Mouse (Mus musculus): ENCODE measurements around the gene Olfr472. TPM values are rescaled to one million over a fixed set of nuclear protein-coding genes. Genes with fewer than 3 reads are reported as not detected.
"Not testable (repeated sequence)": the region's sequence is repeated elsewhere in the genome, so short reads cannot be mapped to it uniquely, and the experiment has no call there.

Olfr472 gene
- not detected in 2 replicates for polyA plus RNA-seq (2012; rRNA removed)
- polyA plus RNA-seq (2014; fragmentation: Nextera tagmentation; extraction: Ambion mirVana) = not detected in 2 replicates

DNA sequence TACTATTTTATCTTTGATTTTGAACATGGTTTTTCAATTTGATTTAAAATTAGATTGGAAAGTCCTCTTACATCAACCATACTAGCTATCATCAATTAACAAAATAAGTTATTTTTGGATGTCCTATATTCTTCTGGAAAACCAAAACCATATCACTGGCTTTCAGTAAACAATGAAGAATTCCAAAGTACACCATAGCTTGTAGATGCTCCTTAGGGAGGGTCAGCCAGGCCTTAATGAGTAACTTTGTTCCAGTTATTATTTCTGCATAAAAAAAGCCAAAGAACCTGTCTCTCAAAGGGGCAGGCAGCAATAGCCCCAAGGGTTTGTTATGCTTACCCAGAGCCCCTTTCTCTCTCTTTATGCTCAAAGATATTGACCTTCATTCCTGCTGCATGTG lies at the start of gene Olfr472:
TSS of gene Olfr472 (plus strand) at position 301 of the 400 bp plus-strand sequence.
- no peak for DNase-seq (ENCODE audit: low read depth in 3 of 3, low spot score in 3 of 3)
- no peaks in the 10 kb centered on the region for H3K27me3 ChIP-seq (ENCODE audit: control insufficient read depth, insufficient read depth, low read length)
- H3K9ac ChIP-seq (replicated peaks) = no peak within 1 kb of the TSS
- no peaks in the 10 kb centered on the region for H3K36me3 ChIP-seq (replicated peaks; ENCODE audit: control insufficient read depth, insufficient read depth, low read depth)
- no peak for TF ChIP-seq EP300 (IDR thresholded peaks at IDR 0.05; ENCODE audit: low read depth)
- H3K27ac ChIP-seq = no peak within 1 kb of the TSS
- no peak within 1 kb of the TSS for H3K4me3 ChIP-seq (ENCODE audit: insufficient read depth in 1 of 2, low read depth in 2 of 2, low read length in 2 of 2)
- H3K4me1 ChIP-seq (replicated peaks; ENCODE audit: control insufficient read depth in 2 of 2, insufficient read depth in 2 of 2, low read length in 1 of 2) = no peaks in the 10 kb centered on the region
- ATAC-seq (ENCODE audit: insufficient read depth) = no peak
- H3K4me2 ChIP-seq (ENCODE audit: low read depth) = no peak within 1 kb of the TSS
- H3K9me3 ChIP-seq (ENCODE audit: control insufficient read depth, low read length) = no peaks in the 10 kb centered on the region

GRCm38 (mm10) chr7:107930146-107930545 lies 32.4 kb downstream of the Olfr472 start, which contains the start of gene Olfr473:
Olfr473 (plus strand) TSS chr7:107930446.
- no peak within 1 kb of the TSS for H3K4me3 ChIP-seq (ENCODE audit: insufficient read depth in 1 of 2, low read depth in 2 of 2, low read length in 2 of 2)
- no peaks in the 10 kb centered on the region for H3K36me3 ChIP-seq (replicated peaks; ENCODE audit: control insufficient read depth, insufficient read depth, low read depth)
- ATAC-seq (ENCODE audit: insufficient read depth) (no peak), DNase-seq (ENCODE audit: low read depth in 3 of 3, low spot score in 3 of 3) (no peak)
- no peak within 1 kb of the TSS for H3K9ac ChIP-seq (replicated peaks)
- no peaks in the 10 kb centered on the region for H3K27me3 ChIP-seq (ENCODE audit: control insufficient read depth, insufficient read depth, low read length)
- TF ChIP-seq EP300 (IDR thresholded peaks at IDR 0.05; ENCODE audit: low read depth) (no peak), CTCF (IDR thresholded peaks at IDR 0.05; ENCODE audit: low read depth) (no peak)
- no peaks in the 10 kb centered on the region for H3K4me1 ChIP-seq (replicated peaks; ENCODE audit: control insufficient read depth in 2 of 2, insufficient read depth in 2 of 2, low read length in 1 of 2)
- H3K9me3 ChIP-seq (ENCODE audit: control insufficient read depth, low read length) = no peaks in the 10 kb centered on the region
- H3K4me2 ChIP-seq (ENCODE audit: low read depth) = no peak within 1 kb of the TSS
- WGBS (ENCODE audit: insufficient replicate concordance) = 78% methylated on average over 1 of the region's 1 CpGs
- no peak within 1 kb of the TSS for H3K27ac ChIP-seq

DNA sequence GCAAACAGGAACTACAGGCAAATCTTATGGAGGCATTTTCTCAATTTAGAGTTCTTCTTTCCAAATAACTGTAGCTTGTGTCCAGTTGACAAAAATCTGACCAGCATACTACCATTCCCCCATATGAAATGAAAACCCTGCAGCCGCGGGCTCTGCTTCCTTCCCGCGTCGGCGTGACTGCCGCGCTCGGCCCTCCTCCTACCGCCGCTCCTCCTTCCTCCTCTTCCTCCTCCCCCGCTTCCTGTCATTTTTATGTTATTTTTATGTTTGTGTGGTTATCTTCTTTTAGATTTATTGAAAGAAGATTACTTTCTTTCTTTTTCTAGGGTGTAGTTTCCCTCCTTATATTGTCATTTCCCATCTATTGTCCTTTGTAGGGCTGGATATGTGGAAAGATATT lies 54.8 kb downstream of the Olfr472 start:
- DNase-seq (ENCODE audit: low read depth in 3 of 3, low spot score in 3 of 3); H3K4me1 ChIP-seq (replicated peaks; ENCODE audit: control insufficient read depth in 2 of 2, insufficient read depth in 2 of 2, low read length in 1 of 2); H3K27ac ChIP-seq; H3K9ac ChIP-seq (replicated peaks); H3K27me3 ChIP-seq (ENCODE audit: control insufficient read depth, insufficient read depth, low read length); H3K36me3 ChIP-seq (replicated peaks; ENCODE audit: control insufficient read depth, insufficient read depth, low read depth); ATAC-seq (ENCODE audit: insufficient read depth); H3K4me3 ChIP-seq (ENCODE audit: insufficient read depth in 1 of 2, low read depth in 2 of 2, low read length in 2 of 2); H3K9me3 ChIP-seq (ENCODE audit: control insufficient read depth, low read length); H3K4me2 ChIP-seq (ENCODE audit: low read depth): not testable (repeated sequence)
- WGBS (ENCODE audit: insufficient replicate concordance) = 90% methylated on average over 12 of the region's 12 CpGs

DNA sequence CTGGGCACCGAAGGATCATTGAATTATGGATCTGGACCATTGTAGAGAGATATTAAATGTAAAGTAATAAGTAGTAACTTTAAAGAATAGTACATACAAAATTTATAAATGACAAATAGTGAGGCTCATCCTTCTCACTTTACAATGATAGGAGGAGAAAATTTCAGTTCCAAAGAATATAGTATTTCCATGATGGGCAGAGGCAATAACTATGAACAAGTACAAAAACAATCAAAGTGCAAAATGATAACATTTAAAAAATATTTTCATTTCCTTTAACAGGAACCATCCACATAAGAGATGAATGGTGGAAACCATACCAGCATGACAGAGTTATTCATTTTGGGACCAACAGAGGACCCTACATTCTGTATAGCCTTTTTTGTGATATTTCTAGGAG lies 56.6 kb downstream of the Olfr472 start, which contains the start of gene Olfr474:
TSS of gene Olfr474 (plus strand) at position 301 of the 400 bp plus-strand sequence.
- DNase-seq (ENCODE audit: low read depth in 3 of 3, low spot score in 3 of 3) = no peak
- Histone ChIP-seq H3K9ac (replicated peaks) (no peak within 1 kb of the TSS), H3K27me3 (ENCODE audit: control insufficient read depth, insufficient read depth, low read length) (no peaks in the 10 kb centered on the region), H3K4me3 (ENCODE audit: insufficient read depth in 1 of 2, low read depth in 2 of 2, low read length in 2 of 2) (no peak within 1 kb of the TSS), H3K4me1 (replicated peaks; ENCODE audit: control insufficient read depth in 2 of 2, insufficient read depth in 2 of 2, low read length in 1 of 2) (no peaks in the 10 kb centered on the region), H3K4me2 (ENCODE audit: low read depth) (no peak within 1 kb of the TSS), H3K9me3 (ENCODE audit: control insufficient read depth, low read length) (no peaks in the 10 kb centered on the region), H3K36me3 (replicated peaks; ENCODE audit: control insufficient read depth, insufficient read depth, low read depth) (no peaks in the 10 kb centered on the region), H3K27ac (no peak within 1 kb of the TSS)
- ATAC-seq (ENCODE audit: insufficient read depth) = no peak
- WGBS (ENCODE audit: insufficient replicate concordance) = 58% methylated on average over 1 of the region's 1 CpGs
- TF ChIP-seq EP300 (IDR thresholded peaks at IDR 0.05; ENCODE audit: low read depth) (no peak), CTCF (IDR thresholded peaks at IDR 0.05; ENCODE audit: low read depth) (no peak)

Other genes with a start within 250 kb of the Olfr472 start
- 0.02 and 0.09 TPM in 2 replicates for gene Cyb5r2, start 139.9 kb upstream of the Olfr472 start, polyA plus RNA-seq (2012; rRNA removed)
- gene Cyb5r2, start 139.9 kb upstream of the Olfr472 start, polyA plus RNA-seq (2014; fragmentation: Nextera tagmentation; extraction: Ambion mirVana) = 0.04 TPM in 1 of 2 replicates, not detected in the other
- gene Ovch2, start 96.7 kb upstream of the Olfr472 start, polyA plus RNA-seq (2012; rRNA removed) = not detected in 2 replicates
- gene Ovch2, start 96.7 kb upstream of the Olfr472 start, polyA plus RNA-seq (2014; fragmentation: Nextera tagmentation; extraction: Ambion mirVana) = not detected in 2 replicates
- not detected in 2 replicates for gene Olfr467, start 85.6 kb upstream of the Olfr472 start, polyA plus RNA-seq (2012; rRNA removed)
- gene Olfr467, start 85.6 kb upstream of the Olfr472 start, polyA plus RNA-seq (2014; fragmentation: Nextera tagmentation; extraction: Ambion mirVana) = not detected in 2 replicates
- gene Olfr469, start 72.4 kb upstream of the Olfr472 start, polyA plus RNA-seq (2012; rRNA removed) = not detected in 2 replicates
- not detected in 2 replicates for gene Olfr469, start 72.4 kb upstream of the Olfr472 start, polyA plus RNA-seq (2014; fragmentation: Nextera tagmentation; extraction: Ambion mirVana)
- not detected in 2 replicates for gene Olfr470, start 50.4 kb upstream of the Olfr472 start, polyA plus RNA-seq (2012; rRNA removed)
- not detected in 2 replicates for gene Olfr470, start 50.4 kb upstream of the Olfr472 start, polyA plus RNA-seq (2014; fragmentation: Nextera tagmentation; extraction: Ambion mirVana)
- gene Olfr473, start 32.5 kb downstream of the Olfr472 start, polyA plus RNA-seq (2012; rRNA removed) = not detected in 2 replicates
- gene Olfr473, start 32.5 kb downstream of the Olfr472 start, polyA plus RNA-seq (2014; fragmentation: Nextera tagmentation; extraction: Ambion mirVana) = not detected in 2 replicates
- gene Olfr474, start 56.7 kb downstream of the Olfr472 start, polyA plus RNA-seq (2012; rRNA removed) = not detected in 2 replicates
- not detected in 2 replicates for gene Olfr474, start 56.7 kb downstream of the Olfr472 start, polyA plus RNA-seq (2014; fragmentation: Nextera tagmentation; extraction: Ambion mirVana)
- not detected in 2 replicates for gene Olfr476, start 66.9 kb downstream of the Olfr472 start, polyA plus RNA-seq (2012; rRNA removed)
- not detected in 2 replicates for gene Olfr476, start 66.9 kb downstream of the Olfr472 start, polyA plus RNA-seq (2014; fragmentation: Nextera tagmentation; extraction: Ambion mirVana)
- not detected in 2 replicates for gene Olfr477, start 88.8 kb downstream of the Olfr472 start, polyA plus RNA-seq (2012; rRNA removed)
- gene Olfr477, start 88.8 kb downstream of the Olfr472 start, polyA plus RNA-seq (2014; fragmentation: Nextera tagmentation; extraction: Ambion mirVana) = not detected in 2 replicates
- not detected in 2 replicates for gene Olfr478, start 136.1 kb downstream of the Olfr472 start, polyA plus RNA-seq (2012; rRNA removed)
- not detected in 2 replicates for gene Olfr478, start 136.1 kb downstream of the Olfr472 start, polyA plus RNA-seq (2014; fragmentation: Nextera tagmentation; extraction: Ambion mirVana)
- gene Olfr479, start 152.8 kb downstream of the Olfr472 start, polyA plus RNA-seq (2012; rRNA removed) = not detected in 2 replicates
- not detected in 2 replicates for gene Olfr479, start 152.8 kb downstream of the Olfr472 start, polyA plus RNA-seq (2014; fragmentation: Nextera tagmentation; extraction: Ambion mirVana)
- gene Olfr480, start 169.4 kb downstream of the Olfr472 start, polyA plus RNA-seq (2012; rRNA removed) = not detected in 2 replicates
- not detected in 2 replicates for gene Olfr480, start 169.4 kb downstream of the Olfr472 start, polyA plus RNA-seq (2014; fragmentation: Nextera tagmentation; extraction: Ambion mirVana)
- not detected in 2 replicates for gene Olfr481, start 182.0 kb downstream of the Olfr472 start, polyA plus RNA-seq (2012; rRNA removed)
- gene Olfr481, start 182.0 kb downstream of the Olfr472 start, polyA plus RNA-seq (2014; fragmentation: Nextera tagmentation; extraction: Ambion mirVana) = not detected in 2 replicates
- 0.01 TPM in 2 replicates for gene Olfr482, start 199.7 kb downstream of the Olfr472 start, polyA plus RNA-seq (2012; rRNA removed)
- gene Olfr482, start 199.7 kb downstream of the Olfr472 start, polyA plus RNA-seq (2014; fragmentation: Nextera tagmentation; extraction: Ambion mirVana) = not detected in 2 replicates
- not detected in 2 replicates for gene Olfr483, start 202.9 kb downstream of the Olfr472 start, polyA plus RNA-seq (2012; rRNA removed)
- not detected in 2 replicates for gene Olfr483, start 202.9 kb downstream of the Olfr472 start, polyA plus RNA-seq (2014; fragmentation: Nextera tagmentation; extraction: Ambion mirVana)
- not detected in 2 replicates for gene Olfr484, start 229.5 kb downstream of the Olfr472 start, polyA plus RNA-seq (2012; rRNA removed)
- not detected in 2 replicates for gene Olfr484, start 229.5 kb downstream of the Olfr472 start, polyA plus RNA-seq (2014; fragmentation: Nextera tagmentation; extraction: Ambion mirVana)